Mouse (Mus musculus) cerebellum, postnatal 36 days (tissue): ENCODE data around the gene Acads.
"Not testable (repeated sequence)": the region's sequence is repeated elsewhere in the genome, so short reads cannot be mapped to it uniquely, and the experiment has no call there.

Source experiments
- DNase-seq, 2 experiments: peaks; one replicate each; pipeline ENCODE4 v3.0.0; 2021 to 2022; ENCODE audit warnings: mixed read lengths in 2 of 2

Gene Acads

GRCm38 (mm10) chr5:115118961-115119570 is at the start of gene Acads:
Acads (minus strand) TSS chr5:115119346.
- DNase-seq, result peak; percentile 48 to 57

DNA sequence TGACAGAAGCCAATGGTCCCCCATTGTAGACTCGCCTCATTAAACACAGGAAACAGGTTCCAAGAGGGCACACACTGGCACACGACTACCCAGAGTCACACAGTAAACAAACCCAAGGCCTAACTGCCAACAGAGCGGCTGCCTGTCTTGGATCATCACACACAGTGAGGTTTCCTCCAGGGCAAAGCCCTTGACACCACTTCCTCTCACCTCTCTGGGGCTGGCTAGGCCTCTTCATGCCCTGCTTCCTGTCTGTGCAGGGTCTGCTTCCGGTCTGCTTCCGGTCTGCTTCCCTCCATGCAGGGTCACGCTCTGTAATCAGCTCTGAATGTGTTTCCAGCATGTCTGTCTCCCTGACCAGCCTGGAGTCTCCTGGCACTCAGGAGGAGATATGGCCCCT is 48.2 kb upstream of the Acads start:
- DNase-seq, result no peak

- no peak for DNase-seq
Measured at GRCm38 (mm10) chr5:115166815-115167194, 47.7 kb upstream of the Acads start.

- peak; percentile 66 to 67 for DNase-seq
Measured at GRCm38 (mm10) chr5:115165895-115166814, 47.0 kb upstream of the Acads start.

- peak; percentile 43 to 44 for DNase-seq
Measured at GRCm38 (mm10) chr5:115165351-115165750, 46.2 kb upstream of the Acads start.

DNA sequence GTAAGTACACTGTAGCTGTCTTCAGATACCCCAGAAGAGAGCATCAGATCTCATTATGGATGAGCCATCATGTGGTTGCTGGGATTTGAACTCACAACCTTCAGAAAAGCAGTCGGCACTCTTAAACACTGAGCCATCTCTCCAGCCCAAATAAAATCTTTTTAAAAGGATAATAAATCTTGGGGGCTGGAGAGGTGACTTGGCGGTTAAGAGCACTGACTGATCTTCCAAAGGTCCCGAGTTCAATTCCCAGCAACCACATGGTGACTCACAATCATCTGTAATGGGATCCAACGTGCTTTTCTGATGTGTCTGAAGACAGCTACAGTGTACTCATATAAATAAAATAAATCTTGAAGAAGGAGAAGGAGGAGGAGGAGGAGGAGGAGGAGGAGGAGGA is 45.3 kb upstream of the Acads start:
- DNase-seq, result not testable (repeated sequence)

DNA sequence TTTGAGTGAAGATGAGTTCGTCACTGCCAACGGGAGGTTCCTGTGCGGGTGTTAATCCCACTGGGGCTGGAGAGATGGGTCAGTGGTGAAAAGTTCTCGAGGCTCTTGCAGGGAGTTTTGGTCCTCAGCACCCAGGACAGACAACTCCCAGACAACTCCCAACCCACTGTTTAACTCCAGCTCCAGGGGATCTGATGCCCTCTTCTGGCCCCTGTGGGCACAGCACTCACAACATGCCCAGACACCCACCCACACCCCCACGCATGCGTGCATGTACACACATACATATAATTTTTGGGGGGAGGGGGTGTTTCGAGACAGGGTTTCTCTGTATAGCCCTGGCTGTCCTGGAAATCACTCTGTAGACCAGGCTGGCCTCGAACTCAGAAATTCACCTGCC is 44.4 kb upstream of the Acads start:
- peak; percentile 60 to 66 for DNase-seq

GRCm38 (mm10) chr5:115161940-115162279 is 42.8 kb upstream of the Acads start:
- DNase-seq, result not testable (repeated sequence)

- DNase-seq, result no peak
Measured at GRCm38 (mm10) chr5:115161064-115161939, 42.2 kb upstream of the Acads start.

DNA sequence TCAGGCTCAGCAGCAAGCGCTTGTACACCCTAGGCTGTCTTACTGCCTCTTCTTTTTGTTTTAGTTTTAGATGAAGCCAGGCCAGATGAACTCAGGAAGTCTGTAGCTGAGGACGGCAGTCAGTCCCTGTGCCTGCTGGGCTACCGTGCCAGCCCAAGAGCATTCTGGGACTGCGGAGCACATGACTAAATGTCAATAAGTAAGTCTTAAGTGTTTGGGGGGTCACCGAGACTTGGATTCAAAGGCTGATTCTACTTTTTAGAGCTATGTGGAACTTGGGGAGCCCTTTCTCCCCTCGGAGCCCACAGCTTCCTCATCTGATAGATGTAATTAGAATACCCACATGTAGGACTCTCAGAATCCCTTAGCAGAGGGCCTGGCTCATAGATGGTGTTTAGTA is 41.5 kb upstream of the Acads start:
- DNase-seq, result no peak

- DNase-seq, result no peak
Measured at GRCm38 (mm10) chr5:115159165-115159564, 40.0 kb upstream of the Acads start.

GRCm38 (mm10) chr5:115158040-115158983 is 39.2 kb upstream of the Acads start, which contains the start of gene Mlec:
Mlec (minus strand) TSS chr5:115158179.
- peak; percentile 97 to 99 for DNase-seq

DNA sequence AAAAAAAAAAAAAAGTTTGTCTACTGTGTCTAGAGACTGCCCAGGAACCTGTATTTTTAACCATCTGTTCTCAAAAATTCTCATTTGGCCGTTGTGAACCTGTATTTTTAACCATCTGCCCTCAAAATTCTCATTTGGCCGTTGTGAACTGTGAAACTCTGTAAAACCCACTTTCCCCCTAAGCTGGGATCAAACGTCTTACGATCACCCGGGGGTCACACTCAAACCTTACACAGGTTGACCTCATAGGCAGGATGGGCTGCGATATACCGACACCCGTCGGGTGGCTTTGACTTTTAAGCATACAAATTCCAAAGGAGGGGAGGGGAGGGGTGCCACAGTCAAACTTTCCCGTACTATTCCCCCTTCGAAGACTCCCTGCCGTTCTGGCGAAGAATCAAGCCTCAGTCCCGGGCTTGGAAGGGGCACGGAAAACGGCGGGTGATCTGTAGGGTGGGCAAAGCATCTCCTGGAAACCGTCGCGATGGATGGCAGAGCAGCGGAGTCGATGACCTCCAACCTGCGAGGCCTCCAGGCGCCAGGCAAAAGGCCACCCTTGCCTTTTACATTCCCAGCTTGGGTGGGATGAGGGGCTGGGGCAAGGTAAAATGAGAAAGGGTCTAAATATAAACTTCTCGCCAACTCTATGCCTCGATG is 37.9 kb upstream of the Acads start:
- no peak for DNase-seq

DNA sequence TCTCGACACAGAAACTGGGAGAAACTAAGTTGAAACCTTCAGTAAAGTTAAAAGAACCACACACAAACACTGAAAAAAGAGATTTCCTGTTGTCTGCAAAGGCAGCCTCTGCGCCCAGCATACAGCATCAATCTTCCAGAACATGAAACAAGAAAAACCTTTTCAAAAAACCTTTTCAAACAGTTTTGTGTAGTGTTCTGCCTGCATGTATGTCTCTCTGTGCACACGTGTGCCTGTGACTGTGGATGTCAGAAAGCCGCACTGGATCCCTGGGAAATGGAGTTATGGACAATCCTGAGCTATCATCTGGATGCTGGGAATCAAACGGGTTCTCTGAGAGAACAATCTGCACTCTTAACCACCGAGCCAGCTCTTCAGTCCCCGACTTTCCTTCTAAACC is 37.3 kb upstream of the Acads start:
- DNase-seq, result no peak

- DNase-seq, result no peak
Measured at GRCm38 (mm10) chr5:115155831-115156230, 36.7 kb upstream of the Acads start.

DNA sequence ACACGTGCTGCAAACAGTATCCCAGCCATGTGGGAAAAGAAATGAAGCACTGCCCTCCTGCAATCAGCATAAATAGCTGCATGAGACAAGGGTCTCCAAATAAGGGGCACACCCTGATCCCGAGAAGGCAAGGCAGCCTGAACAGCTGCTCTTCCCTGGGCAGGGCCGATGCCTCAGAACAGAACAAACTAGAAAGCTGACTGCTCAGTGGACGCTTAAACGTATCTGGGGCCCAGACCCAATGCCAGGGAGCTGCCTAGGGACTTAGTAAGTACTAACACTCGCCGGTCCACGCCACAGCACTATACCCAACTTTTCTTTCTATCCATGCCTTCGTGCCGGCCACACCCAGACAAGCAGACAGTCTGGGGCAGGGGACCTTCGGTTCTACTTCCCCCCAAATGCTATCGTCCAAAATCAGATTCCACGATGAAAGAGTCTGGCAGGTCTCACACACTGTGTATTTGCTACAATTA is 36.0 kb upstream of the Acads start:
- DNase-seq, result no peak

GRCm38 (mm10) chr5:115152132-115152956 is 33.2 kb upstream of the Acads start:
- DNase-seq, result no peak

- DNase-seq, result no peak
Measured at GRCm38 (mm10) chr5:115151457-115151856, 32.3 kb upstream of the Acads start.

DNA sequence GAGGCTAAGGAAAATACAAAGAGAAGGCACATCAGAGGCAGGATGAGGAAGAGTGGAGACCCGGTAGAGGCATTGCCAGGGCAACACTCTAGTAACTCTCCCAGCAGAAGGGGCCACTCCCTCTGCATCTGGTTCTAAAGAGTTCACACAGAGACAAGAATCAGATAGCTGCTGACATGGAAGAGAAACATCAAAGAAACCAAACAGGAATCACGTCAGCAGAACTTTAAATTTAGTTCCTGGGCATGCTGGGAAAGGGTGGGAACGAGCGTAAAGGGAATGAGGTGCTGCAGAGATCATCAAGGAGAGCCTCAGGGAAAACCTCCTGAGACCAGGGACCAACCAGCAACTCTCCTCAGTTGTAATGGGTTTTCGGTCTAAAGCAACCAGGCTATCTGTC is 31.8 kb upstream of the Acads start:
- DNase-seq, result no peak
